Mouse (Mus musculus) E14TG2a.4 (cell line): ENCODE results near the gene Ppa2.

Source experiments
- H3K27me3 ChIP-seq: 2 replicates; pipeline ENCODE4 v1.6.1; 2014; ENCODE audit warnings: low read length, control low read depth; ENCODE audit not compliant: insufficient read depth
- H3K36me3 ChIP-seq: 2 replicates; pipeline ENCODE4 v1.6.1; 2014; ENCODE audit warnings: low read length, control low read depth; ENCODE audit not compliant: insufficient read depth
- H3K4me1 ChIP-seq: replicated peaks from 2 replicates; pipeline ENCODE4 v1.6.1; 2014; ENCODE audit warnings: low read depth, low read length, control low read depth
- H3K4me3 ChIP-seq: replicated peaks from 2 replicates; pipeline ENCODE4 v1.5.1; 2014; ENCODE audit warnings: mild to moderate bottlenecking, low read length
- H3K9me3 ChIP-seq: 2 replicates; pipeline ENCODE4 v1.6.1; 2014; ENCODE audit warnings: low read length, control low read depth
- CTCF ChIP-seq: conservative IDR thresholded peaks from 2 replicates; pipeline ENCODE4 v1.5.1; 2014; ENCODE audit warnings: low read length
- NANOG ChIP-seq: IDR thresholded peaks from 2 replicates; pipeline ENCODE4 v1.6.1; 2014; ENCODE audit warnings: borderline replicate concordance, low read length, mixed read lengths
- POU5F1 ChIP-seq: IDR thresholded peaks from 2 replicates; pipeline ENCODE4 v1.6.1; 2014; ENCODE audit warnings: low read length, borderline replicate concordance

The Ppa2 gene

DNA sequence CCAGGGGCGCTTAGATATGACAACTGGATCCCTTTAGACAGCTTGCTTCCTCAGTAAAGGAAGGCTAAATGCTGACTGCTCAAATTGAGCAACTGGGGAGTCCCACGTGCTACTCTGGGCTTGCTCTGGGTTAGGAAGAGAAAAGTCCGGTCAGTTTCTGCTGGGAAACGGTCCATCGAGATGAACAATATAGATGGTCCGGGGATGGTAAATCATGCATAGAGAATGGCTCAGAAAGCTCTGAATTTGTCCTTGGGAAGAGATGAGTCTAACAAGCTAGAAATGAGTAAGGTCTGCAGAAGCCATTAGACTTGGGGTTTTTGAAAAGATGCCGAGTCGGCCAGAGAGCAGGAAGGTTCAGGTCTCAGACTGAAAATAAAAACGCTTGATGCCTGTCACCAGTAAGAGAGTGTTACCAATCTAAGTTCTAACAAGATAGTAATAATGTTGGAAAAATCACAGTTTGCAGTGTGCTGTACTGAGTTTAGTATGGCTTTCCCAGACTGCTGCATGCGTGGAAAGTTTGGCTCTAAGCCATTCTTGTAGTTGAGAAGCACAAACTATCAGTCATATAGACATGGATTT lies 80.0 kb downstream of the Ppa2 start:
- H3K4me1 ChIP-seq: no peaks in the 10 kb centered on the region
- no peaks in the 10 kb centered on the region for H3K27me3 ChIP-seq
- TF ChIP-seq NANOG: no peak
- no peak for TF ChIP-seq POU5F1
- no peak for TF ChIP-seq CTCF
- H3K9me3 ChIP-seq: no peaks in the 10 kb centered on the region
- H3K4me3 ChIP-seq: no peak overlapping the region
- no peaks in the 10 kb centered on the region for H3K36me3 ChIP-seq

DNA sequence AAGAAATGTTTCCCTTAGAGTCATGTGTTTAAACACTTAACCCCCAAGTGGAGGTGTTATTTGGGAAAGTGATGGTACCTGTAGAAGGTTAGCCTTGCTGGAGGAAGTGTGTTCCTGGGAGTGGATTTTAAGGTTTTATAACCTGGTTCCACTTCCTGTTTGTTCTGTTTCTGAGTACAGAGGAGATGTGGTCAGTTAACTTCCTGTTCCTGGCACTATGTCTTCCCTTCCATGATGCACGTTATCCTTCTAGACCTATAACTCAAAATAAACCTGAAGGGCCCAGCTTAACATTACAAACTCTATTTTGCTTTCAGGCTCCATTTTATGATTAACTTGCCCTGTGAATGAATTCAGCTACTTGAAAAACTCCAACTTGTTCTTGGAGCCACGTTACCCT lies 84.6 kb downstream of the Ppa2 start:
- Histone ChIP-seq H3K9me3 (peaks cover 27% of the 10 kb centered on the region), H3K4me1 (no peaks in the 10 kb centered on the region), H3K4me3 (no peak overlapping the region), H3K27me3 (no peaks in the 10 kb centered on the region), H3K36me3 (no peaks in the 10 kb centered on the region)
- TF ChIP-seq POU5F1 (no peak), CTCF (no peak), NANOG (no peak)

DNA sequence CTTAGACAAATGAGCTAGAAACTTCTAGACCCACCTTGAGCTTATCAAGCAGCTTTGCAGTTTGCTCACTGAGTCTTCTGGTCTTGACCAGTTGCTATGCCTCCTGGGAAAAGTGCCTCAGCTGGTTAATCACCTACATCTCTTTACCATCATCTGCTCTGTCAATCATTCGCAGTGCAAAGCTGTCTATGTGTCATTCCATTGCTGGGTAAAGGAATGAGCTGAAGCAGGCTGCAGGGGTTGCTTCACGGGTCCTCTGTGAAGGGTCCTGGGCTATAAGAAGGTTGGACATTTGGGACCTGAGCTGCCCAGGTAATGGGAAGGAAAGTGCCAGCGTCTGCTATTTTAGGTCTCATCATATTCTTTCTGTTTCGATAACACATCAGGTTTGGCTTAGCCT lies 93.9 kb downstream of the Ppa2 start:
- H3K36me3 ChIP-seq: no peaks in the 10 kb centered on the region

DNA sequence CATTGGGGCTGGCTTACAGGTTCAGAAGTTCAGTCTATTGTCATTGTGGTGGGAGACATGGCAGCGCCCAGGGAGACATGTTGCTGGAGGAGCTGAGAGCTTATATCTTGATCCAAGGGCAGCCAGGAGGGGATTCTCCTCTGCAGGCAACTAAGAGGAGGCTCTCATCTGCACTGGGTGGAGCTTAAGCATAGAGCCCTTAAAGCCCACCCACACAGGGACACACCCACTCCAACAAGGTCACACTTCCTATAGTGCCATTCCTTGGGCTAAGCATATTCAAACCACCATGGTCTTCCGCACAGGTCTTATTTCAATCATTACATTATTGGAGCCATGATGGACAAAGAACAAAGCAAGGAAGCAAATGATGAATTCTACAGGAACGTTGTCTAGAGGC lies 95.7 kb downstream of the Ppa2 start:
- Histone ChIP-seq H3K4me3 (no peak overlapping the region), H3K4me1 (0 out of 2 replicates have a peak, but pooled peaks cover 4% of the 10 kb centered on the region), H3K27me3 (no peaks in the 10 kb centered on the region), H3K9me3 (no peaks in the 10 kb centered on the region), H3K36me3 (no peaks in the 10 kb centered on the region)
- TF ChIP-seq POU5F1 (no peak), CTCF (no peak), NANOG (no peak)

More for the DNA sequence above, 93.9 kb downstream of the Ppa2 start:
- H3K9me3 ChIP-seq: peaks cover 6% of the 10 kb centered on the region; the same call in 1 of the 2 replicates
- no peak for TF ChIP-seq NANOG
- no peak for TF ChIP-seq POU5F1
- TF ChIP-seq CTCF: no peak
- no peak overlapping the region for H3K4me3 ChIP-seq
- 0 out of 2 replicates have a peak, but pooled peaks cover 4% of the 10 kb centered on the region for H3K4me1 ChIP-seq
- no peaks in the 10 kb centered on the region for H3K27me3 ChIP-seq

DNA sequence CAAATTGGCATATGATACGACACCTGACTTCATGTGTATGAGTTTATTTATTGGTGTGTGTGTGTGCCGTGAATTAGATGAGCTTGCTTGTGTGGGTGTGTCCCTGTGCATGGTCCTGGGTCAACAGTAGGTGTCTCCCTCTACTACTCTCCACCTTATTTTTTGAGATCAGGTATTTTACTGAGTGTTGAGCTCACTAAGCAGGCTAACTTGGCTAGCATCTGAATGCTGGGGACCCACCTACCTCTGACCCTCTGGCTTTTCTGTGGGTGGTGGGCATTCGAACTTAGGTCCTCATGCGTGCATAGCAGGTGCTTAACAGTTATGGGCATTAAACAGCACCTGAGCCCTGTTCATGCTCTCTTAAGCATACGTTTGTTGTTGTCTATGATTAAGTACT lies 96.3 kb downstream of the Ppa2 start:
- TF ChIP-seq POU5F1 (no peak), NANOG (no peak), CTCF (no peak)
- Histone ChIP-seq H3K36me3 (no peaks in the 10 kb centered on the region), H3K9me3 (no peaks in the 10 kb centered on the region), H3K4me3 (no peak overlapping the region), H3K4me1 (0 out of 2 replicates have a peak, but pooled peaks cover 4% of the 10 kb centered on the region), H3K27me3 (no peaks in the 10 kb centered on the region)

DNA sequence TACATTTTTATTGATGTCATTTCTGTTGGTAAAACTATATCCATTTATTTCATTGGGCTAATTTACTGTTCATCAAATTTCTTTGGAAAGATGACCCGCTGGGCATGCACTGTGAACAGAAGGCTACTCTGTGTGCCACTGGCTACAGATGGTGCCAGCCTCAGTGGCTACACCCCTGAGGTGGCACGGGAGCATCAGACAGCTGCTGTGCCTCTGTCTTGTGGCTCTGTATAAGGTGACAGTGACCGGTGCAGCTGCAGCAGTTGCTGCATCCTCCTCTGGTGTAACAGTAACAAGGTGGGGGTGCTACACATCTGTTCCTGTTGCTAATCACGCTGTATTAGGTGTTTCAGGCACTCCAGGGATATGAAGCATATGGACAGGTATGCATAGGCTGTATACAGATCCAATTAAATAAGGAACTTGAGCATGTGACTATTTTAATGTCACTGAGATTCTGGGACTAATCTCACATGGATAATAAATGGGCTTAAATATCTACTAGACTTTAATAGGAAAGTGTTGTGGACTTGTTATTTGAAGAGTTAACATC lies 101.3 kb downstream of the Ppa2 start:
- H3K9me3 ChIP-seq: no peaks in the 10 kb centered on the region

DNA sequence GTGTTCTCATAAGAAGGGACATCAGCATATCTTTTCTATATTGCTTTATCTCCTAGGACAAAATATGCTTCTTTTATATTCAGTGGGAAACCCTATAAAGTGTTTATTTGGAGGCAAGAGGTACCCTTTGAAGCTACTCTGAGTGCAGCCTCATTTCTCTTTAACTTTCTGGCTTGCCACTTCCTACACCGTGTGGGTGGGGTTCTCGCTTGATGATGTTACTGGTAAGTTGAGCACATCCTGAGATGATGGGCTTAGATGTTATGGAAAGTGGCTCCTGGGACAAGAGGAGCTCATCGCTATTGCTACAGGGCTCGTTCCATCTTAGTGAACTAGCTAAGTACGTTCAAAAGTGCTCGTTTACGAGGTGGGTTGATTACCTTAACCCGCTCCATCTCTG lies 101.9 kb downstream of the Ppa2 start:
- Histone ChIP-seq H3K4me1 (no peaks in the 10 kb centered on the region), H3K27me3 (no peaks in the 10 kb centered on the region), H3K4me3 (no peak overlapping the region), H3K36me3 (no peaks in the 10 kb centered on the region), H3K9me3 (no peaks in the 10 kb centered on the region)
- TF ChIP-seq NANOG (no peak), CTCF (no peak), POU5F1 (no peak)

More for the DNA sequence above, 101.3 kb downstream of the Ppa2 start:
- Histone ChIP-seq H3K27me3 (no peaks in the 10 kb centered on the region), H3K36me3 (no peaks in the 10 kb centered on the region), H3K4me3 (no peak overlapping the region), H3K4me1 (no peaks in the 10 kb centered on the region)
- TF ChIP-seq POU5F1: no peak
- no peak for TF ChIP-seq CTCF
- TF ChIP-seq NANOG: no peak

DNA sequence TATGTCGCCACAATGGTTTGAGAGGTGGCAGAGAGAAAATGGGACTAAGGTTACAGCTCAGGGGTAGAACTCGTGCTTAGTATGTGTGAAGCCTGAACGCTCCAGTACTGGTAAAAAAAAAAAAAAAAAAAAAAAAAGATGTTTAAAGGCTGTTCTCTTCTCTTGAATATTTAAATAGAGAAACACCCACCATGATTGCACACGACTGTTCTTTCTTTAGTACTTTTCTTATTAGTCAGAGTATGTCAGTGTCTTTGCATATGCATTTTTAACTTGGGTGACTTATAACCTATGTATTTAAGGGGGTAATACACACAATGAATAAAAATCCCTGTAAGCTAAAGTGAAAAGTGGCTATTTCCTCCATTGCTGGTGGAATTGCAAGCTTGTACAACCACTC lies 104.8 kb downstream of the Ppa2 start:
- H3K4me3 ChIP-seq: no peak overlapping the region
- H3K9me3 ChIP-seq: no peaks in the 10 kb centered on the region
- TF ChIP-seq NANOG (no peak), POU5F1 (no peak), CTCF (no peak)
- no peaks in the 10 kb centered on the region for H3K27me3 ChIP-seq
- H3K4me1 ChIP-seq: no peaks in the 10 kb centered on the region
- no peaks in the 10 kb centered on the region for H3K36me3 ChIP-seq

DNA sequence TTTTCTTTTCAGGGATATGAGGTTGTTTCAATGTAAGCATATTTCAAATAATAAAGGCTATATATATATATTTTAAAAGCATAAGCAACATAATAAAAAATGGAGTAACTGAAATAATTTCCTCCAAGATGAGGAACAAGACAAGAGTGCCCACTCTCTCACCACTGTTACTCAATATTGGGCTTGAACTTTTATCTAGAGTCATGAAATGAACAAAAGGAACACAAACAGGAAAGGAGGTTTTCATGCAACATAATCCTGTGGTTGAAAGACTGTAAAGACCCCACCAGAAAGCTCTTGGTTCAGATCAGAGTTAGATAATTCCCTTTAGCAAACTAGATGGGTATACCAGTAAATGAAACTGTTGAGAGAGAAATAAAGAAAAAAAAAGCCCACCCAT lies 113.2 kb downstream of the Ppa2 start:
- peaks cover 8% of the 10 kb centered on the region for H3K9me3 ChIP-seq
- no peak overlapping the region for H3K4me3 ChIP-seq
- no peaks in the 10 kb centered on the region for H3K27me3 ChIP-seq
- no peaks in the 10 kb centered on the region for H3K36me3 ChIP-seq
- no peak for TF ChIP-seq NANOG
- no peak for TF ChIP-seq POU5F1
- no peak for TF ChIP-seq CTCF
- H3K4me1 ChIP-seq: no peaks in the 10 kb centered on the region
